Mouse (Mus musculus): ENCODE results near the gene Ralgps1. TPM values are rescaled to one million over a fixed set of nuclear protein-coding genes. Genes with fewer than 3 reads are reported as not detected.
"Not testable (repeated sequence)": the region's sequence is repeated elsewhere in the genome, so short reads cannot be mapped to it uniquely, and the experiment has no call there.

Gene Ralgps1
- total RNA-seq, 2 experiments from 2014 or later: 4.1 to 5.8 TPM

- intact Hi-C loops (cut with DNase I): no loop called here
- no peak for DNase-seq (ENCODE audit: low spot score)
Observed at GRCm38 (mm10) chr2:33325359-33325758, 45.9 kb downstream of the Ralgps1 start.

GRCm38 (mm10) chr2:33323799-33324595 lies 47.3 kb downstream of the Ralgps1 start:
- intact Hi-C loops (cut with DNase I): no loop called here
- DNase-seq (ENCODE audit: low spot score): no peak

- intact Hi-C loops (cut with DNase I); DNase-seq (ENCODE audit: low spot score): not testable (repeated sequence)
Observed at GRCm38 (mm10) chr2:33323043-33323625, 48.2 kb downstream of the Ralgps1 start.

DNA sequence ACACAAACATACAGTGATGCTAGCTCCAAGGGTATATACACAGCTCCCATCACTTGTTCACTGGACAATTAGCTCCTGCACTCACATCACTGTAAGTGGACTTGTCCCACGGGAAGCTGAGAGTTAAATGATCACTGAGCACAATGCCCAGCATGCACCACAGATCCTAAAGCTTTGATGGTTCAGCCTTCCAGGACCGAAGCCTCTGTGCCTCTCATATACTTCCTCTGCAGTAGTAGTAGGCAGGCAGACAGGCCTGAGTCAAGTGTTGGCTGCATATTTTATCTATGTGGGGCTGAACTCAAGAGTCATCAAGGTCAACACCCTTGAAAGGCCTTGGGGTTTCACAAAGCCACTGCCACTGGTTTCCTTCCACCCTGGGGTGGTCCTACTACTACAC lies 49.6 kb downstream of the Ralgps1 start:
- DNase-seq (ENCODE audit: low spot score): no peak

GRCm38 (mm10) chr2:33321031-33321430 lies 50.3 kb downstream of the Ralgps1 start:
- no peak for DNase-seq (ENCODE audit: low spot score)
- intact Hi-C loops (cut with DNase I): no loop called here

More for the DNA sequence above, 49.6 kb downstream of the Ralgps1 start:
- intact Hi-C loops (cut with DNase I): no loop called here

DNA sequence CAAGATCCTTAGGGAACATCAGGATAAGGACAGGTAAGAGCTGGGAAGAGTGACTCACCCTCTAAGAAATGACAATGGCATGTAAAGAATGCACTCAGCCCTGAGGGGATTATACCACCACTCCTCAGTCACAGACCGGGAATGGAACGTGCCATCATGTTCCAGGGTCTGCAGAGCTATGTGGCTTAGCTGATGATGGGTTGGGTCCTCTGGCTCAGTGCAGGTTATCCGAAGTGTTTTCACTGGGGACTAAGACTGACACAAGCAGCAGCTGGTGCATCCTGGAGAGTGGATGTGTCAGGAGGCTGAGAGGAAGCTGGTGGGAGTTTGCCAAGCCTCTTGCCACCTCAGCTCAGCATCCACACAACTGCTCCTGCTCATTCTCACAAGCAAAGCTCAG lies 50.7 kb downstream of the Ralgps1 start:
- DNase-seq (ENCODE audit: low spot score): no peak
- intact Hi-C loops (cut with DNase I): no loop called here

DNA sequence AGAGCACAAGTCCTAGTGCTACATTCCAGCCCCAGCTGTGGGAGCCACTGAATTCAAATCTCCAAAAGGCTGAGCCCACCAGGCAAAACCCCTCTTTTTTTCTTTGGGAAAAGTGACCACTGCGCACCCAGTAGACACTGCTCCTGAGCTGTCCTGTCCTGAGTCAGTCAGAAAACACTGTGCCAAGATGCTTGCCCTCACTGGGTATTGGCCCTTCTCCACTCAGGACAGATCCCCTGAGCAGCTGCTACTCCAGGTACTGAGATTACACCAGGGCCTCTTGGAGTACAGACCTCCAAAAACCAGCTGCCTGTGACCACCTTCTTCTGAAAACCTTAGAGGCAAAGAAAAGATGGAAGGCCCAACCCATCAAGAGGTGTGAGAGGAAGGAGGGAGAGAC lies 51.4 kb downstream of the Ralgps1 start:
- no peak for DNase-seq (ENCODE audit: low spot score)
- intact Hi-C loops (cut with DNase I): loop anchor here (5.0 kb wide), 2 partner anchors 83 to 103 kb away; partner anchors contain the start of gene Angptl2

DNA sequence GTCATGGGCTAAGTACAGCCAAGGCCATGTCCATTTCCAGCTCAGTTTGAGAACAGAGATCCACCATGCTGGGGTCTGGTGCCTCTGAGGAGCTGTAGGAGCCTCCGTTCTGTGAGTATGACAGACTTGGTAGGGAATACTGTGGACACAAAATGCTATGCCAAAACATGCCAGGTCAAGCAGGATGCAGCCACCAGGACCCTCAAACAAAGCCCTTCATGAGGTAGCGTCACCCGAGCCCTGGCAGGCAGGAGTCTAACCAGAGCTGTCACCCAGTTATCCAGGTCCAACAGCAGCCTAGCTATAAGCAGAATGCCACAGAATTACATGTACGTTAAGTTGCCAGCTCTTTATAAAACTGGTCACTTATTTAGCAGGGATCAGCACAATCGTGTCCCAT lies 51.8 kb downstream of the Ralgps1 start:
- DNase-seq (ENCODE audit: low spot score): no peak
- intact Hi-C loops (cut with DNase I): loop anchor here (5.0 kb wide), 2 partner anchors 82 to 102 kb away; partner anchors contain the start of gene Angptl2

- intact Hi-C loops (cut with DNase I): loop anchor here (5.0 kb wide), 2 partner anchors 81 to 101 kb away; partner anchors contain the start of gene Angptl2
- DNase-seq (ENCODE audit: low spot score): no peak
Observed at GRCm38 (mm10) chr2:33318491-33318964, 52.8 kb downstream of the Ralgps1 start.

GRCm38 (mm10) chr2:33316516-33316915 lies 54.8 kb downstream of the Ralgps1 start:
- peak; percentile 92 for DNase-seq (ENCODE audit: low spot score)
- intact Hi-C loops (cut with DNase I): loop anchor here (5.0 kb wide), 2 partner anchors 79 to 99 kb away; partner anchors contain the start of gene Angptl2

DNA sequence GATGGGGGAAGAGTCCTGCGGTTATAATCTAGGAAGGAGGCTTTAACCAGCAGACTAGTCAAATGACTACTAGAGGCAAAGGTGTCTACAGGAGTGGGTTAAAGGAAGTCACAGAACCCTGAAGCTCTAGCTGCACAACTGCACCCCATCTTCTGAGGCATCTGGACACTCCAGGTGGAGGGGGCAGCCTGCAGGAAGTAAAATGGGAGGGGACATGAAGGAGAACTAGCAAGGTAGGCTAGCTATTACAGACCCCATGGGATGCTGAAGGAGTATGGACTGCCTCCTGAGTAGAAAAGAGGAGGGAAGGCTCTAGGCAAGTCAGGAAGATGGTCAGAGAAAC lies 55.3 kb downstream of the Ralgps1 start:
- no peak for DNase-seq (ENCODE audit: low spot score)
- intact Hi-C loops (cut with DNase I): loop anchor here (5.0 kb wide), 2 partner anchors 79 to 99 kb away; partner anchors contain the start of gene Angptl2

GRCm38 (mm10) chr2:33315233-33316062 lies 55.8 kb downstream of the Ralgps1 start:
- DNase-seq (ENCODE audit: low spot score): no peak
- intact Hi-C loops (cut with DNase I): loop anchor here (5.0 kb wide), 2 partner anchors 78 to 98 kb away; partner anchors contain the start of gene Angptl2

- DNase-seq (ENCODE audit: low spot score): no peak
- intact Hi-C loops (cut with DNase I): no loop called here
Observed at GRCm38 (mm10) chr2:33309426-33309825, 61.9 kb downstream of the Ralgps1 start.

DNA sequence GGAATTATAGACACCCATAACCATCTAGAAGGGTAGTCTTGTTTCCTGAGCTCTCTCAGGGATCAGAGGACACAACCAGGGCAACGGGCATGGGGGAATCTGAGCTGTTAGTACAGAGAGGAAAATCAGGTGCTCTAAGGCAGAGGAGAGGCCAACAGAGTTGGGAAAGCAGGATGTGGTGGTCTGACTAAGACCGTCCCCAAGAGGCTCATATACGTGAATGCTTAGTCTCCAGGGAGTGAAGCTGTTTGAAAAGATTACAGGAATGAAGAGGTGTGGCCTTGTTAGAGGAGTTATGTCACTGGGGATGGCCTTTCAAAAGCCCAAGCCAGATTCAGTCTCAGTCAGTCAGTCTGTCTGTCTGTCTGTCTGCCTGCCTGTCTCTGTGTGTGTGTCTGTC lies 64.7 kb downstream of the Ralgps1 start:
- intact Hi-C loops (cut with DNase I): no loop called here
- DNase-seq (ENCODE audit: low spot score): no peak

DNA sequence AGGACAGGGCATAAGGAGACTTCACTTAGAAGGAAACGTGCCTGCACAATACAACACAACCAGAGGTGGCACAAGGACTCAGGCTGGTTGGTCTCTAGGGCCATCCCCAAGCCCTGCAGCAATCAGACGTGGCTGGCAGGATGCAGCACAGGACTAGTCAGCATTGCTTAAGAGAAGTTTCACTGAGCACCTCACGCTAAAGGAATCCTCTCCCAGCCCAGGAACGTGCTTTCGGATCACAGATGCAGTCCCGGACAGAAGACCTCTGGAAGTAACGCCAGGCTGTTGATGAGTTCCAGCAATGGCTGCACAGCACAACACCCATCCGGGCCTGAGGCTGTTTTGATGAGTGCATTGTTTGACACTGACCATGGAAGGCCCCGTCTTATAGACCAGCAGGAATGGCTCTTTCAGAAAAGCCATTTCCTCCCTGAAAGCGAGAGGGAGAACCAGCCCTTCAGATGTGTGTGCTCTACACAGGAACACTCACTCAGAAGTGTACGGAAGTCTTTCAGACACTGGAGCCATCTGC lies 67.8 kb downstream of the Ralgps1 start:
- intact Hi-C loops (cut with DNase I): no loop called here
- DNase-seq (ENCODE audit: low spot score): no peak

DNA sequence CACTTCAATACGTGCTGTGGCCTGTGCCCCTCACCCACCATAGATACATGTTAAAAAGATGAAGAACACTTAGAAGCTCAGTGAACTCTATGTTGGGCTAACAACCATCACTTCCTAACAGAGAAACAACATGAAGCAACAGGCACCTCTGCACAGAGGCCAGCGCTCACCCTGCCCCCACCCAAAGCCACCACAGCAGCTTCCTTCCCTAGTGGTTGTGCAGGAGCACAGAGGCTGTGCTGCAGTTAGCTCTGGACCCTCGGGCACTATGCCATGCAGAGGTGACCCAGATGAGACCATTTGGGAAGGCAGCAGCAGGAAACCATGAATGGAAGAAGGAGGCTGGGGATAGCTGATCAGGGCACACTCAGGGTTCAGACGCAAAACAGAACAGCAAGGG lies 68.5 kb downstream of the Ralgps1 start:
- intact Hi-C loops (cut with DNase I): no loop called here

GRCm38 (mm10) chr2:33302405-33302804 lies 68.9 kb downstream of the Ralgps1 start:
- intact Hi-C loops (cut with DNase I): no loop called here
- DNase-seq (ENCODE audit: low spot score): no peak

More for the DNA sequence above, 68.5 kb downstream of the Ralgps1 start:
- no peak for DNase-seq (ENCODE audit: low spot score)

DNA sequence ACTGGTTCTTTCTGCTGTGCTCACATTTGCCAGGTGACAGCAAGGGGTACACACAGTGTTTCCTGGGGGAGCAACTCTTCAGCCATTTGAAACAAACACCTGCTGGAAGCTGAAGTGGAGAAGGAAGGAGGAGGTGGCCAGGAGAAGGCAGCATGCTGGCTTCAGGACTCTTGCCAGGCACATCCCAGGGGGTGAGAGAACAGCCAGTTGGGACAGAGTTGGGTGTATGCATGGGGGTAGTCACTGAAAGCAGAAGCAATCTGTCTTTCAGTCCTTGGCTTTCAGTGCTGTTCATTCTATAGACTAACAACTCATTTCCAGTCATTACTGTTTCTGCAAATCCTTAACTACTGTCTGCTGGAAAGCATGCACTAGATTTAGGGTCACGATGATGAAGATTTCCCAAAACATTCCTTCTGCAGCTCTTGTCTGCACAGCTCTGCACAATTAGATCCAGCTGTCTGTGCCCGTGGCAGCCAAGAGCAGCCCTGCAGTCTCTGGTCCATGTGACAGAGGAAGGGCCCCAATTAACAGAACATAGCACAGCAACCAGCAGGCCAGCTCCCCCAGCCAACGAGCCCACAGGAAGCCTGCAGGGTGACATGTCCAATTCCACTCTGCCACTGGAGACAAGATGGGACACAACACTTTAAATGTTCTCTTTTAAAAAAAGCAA lies 70.8 kb downstream of the Ralgps1 start:
- DNase-seq (ENCODE audit: low spot score): peak; percentile 31
- intact Hi-C loops (cut with DNase I): no loop called here

DNA sequence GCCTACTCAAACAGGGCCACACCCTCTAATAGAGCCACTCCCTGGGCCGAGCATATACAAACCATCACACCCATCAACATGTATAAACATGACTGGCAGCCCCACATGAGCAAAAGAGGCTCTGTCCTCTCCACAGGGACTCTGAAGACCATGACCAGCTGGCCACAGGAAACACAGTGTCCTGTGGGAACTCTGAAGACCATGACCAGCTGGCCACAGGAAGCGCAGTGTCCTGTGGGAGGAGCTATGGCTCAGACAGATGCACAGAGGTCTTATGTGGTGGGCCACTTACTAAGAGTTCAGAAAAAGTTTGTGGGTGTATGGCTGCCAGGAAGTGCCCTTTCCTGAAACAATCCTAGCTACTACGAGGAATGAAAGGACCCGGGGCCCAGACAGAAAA lies 72.4 kb downstream of the Ralgps1 start:
- intact Hi-C loops (cut with DNase I): no loop called here
- DNase-seq (ENCODE audit: low spot score): no peak

All from heart, postnatal 25 days (tissue).